Mouse (Mus musculus): ENCODE measurements at regions not wholly inside any gene's neighbourhood (a gene's known extent, or its start where the extent isn't known, plus 50 kb on each side); places are given as distances from the start of the nearest gene placed in this dataset.

DNA sequence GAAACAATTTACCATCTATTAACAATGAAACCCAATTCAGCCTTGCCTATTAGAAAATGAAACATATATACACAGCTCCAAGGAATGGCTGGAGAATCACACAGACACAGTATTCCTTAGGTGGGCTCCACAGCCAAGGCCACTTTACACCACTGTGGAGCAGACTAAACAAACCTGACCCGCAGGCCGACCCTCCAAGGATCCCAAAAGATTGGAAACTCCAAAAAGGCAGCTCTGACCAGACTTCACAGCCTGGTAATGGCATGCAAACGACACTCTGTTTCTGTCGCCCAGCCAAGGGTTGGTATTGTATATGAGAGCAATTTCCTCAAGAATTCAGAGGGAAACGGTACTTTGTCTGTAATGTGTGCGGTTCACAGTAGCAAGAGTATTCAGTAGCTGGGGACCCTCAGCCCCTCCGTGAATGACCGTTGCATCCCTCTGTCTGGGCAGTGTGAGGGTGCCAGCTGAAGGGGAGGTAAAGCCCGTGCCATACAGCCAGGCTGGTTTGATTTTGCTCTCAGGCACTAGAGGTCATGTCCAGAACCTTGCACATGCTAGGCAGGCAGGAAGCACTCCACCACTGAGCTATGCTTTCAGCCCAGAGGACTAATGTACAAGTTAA is 184.5 kb upstream of the Spred2 start:
- Histone ChIP-seq H3K9me3 (no peaks in the 10 kb centered on the region), H3K27me3 (replicated peaks) (no peaks in the 10 kb centered on the region), H3K9ac (no peak overlapping the region), H3K4me3 (no peak overlapping the region), H3K4me2 (no peak overlapping the region), H3K4me1 (no peaks in the 10 kb centered on the region), H3K27ac (no peak overlapping the region), H3K36me3 (replicated peaks) (no peaks in the 10 kb centered on the region)
- WGBS: 67% methylated on average over 9 of the region's 9 CpGs
- no peak for ATAC-seq (replicated peaks)

DNA sequence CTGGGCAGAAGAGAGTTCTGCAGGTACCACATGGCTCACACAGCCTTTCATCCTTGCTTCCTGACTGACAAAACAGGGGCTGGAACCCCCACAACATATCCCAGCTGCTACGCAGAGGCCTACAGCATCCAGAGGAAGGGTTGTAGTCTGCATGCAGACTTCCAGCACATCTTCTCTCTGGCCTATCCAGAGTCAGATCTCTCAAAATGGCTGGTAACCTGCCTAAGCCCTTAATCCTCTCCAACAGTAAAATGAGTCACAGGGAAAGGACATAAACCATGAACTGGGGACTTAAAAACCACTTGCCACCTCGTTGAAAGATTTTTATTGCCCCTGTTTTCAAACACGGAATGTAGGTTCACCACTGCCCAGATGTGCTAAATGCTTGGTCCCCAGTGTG is 183.6 kb upstream of the Spred2 start:
- no peaks in the 10 kb centered on the region for H3K36me3 ChIP-seq (replicated peaks)
- no peaks in the 10 kb centered on the region for H3K9me3 ChIP-seq
- H3K9ac ChIP-seq: no peak overlapping the region
- H3K27ac ChIP-seq: no peak overlapping the region
- no peak overlapping the region for H3K4me2 ChIP-seq
- no peak overlapping the region for H3K4me3 ChIP-seq
- ATAC-seq (replicated peaks): no peak
- no peaks in the 10 kb centered on the region for H3K27me3 ChIP-seq (replicated peaks)
- H3K4me1 ChIP-seq: no peaks in the 10 kb centered on the region
- 90% methylated on average over 3 of the region's 3 CpGs for WGBS

DNA sequence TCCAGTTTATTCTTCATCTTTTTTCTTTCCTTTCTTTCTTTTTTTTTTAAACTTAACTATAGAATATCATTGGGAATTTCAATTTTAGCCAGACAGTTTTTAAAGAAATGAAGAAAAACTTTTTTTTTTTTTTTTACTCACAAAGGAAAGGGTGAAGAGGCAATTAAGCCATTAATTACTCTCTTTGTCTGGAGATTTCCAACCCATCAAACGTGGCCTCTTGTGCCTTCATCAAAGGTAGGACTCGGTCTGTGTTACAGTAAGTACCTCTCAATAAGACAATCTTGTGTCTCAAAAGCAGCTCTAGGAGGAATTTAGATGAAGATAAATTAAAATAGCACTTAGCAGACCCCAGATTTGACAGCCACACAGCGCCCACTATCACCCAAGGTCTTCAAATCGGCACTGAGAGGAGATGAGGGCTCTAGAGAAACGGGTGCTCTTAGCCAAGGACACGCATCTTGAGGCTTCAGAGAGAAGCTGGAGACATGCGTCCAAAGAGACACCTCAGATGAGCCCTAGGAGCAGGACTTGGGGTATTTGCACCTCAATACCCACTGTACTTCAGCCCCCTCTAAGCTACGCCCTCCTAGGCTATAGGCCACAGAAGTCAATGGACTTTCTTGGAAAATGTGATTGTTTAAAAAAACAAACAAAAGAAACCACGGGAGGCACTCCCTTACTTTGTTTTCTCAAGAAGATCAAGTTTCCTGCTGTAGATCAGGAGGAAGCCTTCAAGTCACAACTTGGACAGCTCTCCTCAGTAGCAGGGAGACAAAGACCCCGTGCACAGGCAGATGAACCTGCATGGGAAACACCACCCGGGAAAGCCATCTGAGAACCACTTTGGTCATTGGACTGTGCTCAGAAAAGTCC is 176.8 kb upstream of the Spred2 start:
- WGBS: 55% methylated on average over 11 of the region's 11 CpGs
- no peak for ATAC-seq (replicated peaks)

DNA sequence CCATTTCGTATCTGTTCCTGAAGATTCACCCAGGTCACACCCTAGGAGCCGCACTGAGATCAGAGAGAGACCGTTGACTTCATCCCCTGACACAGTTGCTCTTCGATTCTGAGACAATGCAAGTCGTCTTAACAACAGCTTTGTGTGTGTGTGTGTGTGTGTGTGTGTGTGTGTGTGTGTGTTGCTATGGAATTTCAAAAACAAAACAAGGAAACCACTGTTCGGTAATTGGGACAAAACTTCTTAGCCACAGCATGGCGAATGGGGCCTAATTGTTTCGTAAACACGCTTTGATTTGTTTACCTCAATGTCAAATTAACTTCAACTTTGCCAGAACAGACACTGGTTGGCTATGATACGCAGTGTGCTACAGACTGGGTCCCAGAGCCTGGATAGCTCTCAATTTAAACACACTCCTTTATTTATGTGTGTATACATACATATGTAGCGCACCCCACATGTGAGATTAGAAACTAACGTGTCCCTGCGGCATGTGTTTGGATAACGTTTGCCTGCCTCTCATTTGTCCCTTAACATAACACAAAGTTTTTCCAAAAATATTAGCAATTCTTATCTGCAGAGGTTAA is 176.1 kb upstream of the Spred2 start:
- no peaks in the 10 kb centered on the region for H3K4me1 ChIP-seq
- H3K4me2 ChIP-seq: no peak overlapping the region
- no peak overlapping the region for H3K9ac ChIP-seq
- no peak overlapping the region for H3K27ac ChIP-seq
- ATAC-seq (replicated peaks): no peak
- H3K9me3 ChIP-seq: no peaks in the 10 kb centered on the region
- H3K36me3 ChIP-seq (replicated peaks): no peaks in the 10 kb centered on the region
- H3K4me3 ChIP-seq: no peak overlapping the region
- no peaks in the 10 kb centered on the region for H3K27me3 ChIP-seq (replicated peaks)
- 67% methylated on average over 14 of the region's 14 CpGs for WGBS

More for the DNA sequence above, 176.8 kb upstream of the Spred2 start:
- Histone ChIP-seq H3K36me3 (replicated peaks) (no peaks in the 10 kb centered on the region), H3K9me3 (no peaks in the 10 kb centered on the region), H3K27me3 (replicated peaks) (no peaks in the 10 kb centered on the region), H3K9ac (no peak overlapping the region), H3K4me3 (no peak overlapping the region), H3K4me2 (no peak overlapping the region), H3K4me1 (no peaks in the 10 kb centered on the region), H3K27ac (no peak overlapping the region)

GRCm38 (mm10) chr11:19758892-19759291 is 165.3 kb upstream of the Spred2 start:
- Histone ChIP-seq H3K9ac (no peak overlapping the region), H3K27ac (no peak overlapping the region), H3K4me3 (no peak overlapping the region), H3K27me3 (replicated peaks) (peaks cover 6% of the 10 kb centered on the region), H3K4me1 (peaks cover 6% of the 10 kb centered on the region), H3K36me3 (replicated peaks) (no peaks in the 10 kb centered on the region), H3K4me2 (no peak overlapping the region), H3K9me3 (no peaks in the 10 kb centered on the region)
- 87% methylated on average over 4 of the region's 4 CpGs for WGBS
- ATAC-seq (replicated peaks): no peak

DNA sequence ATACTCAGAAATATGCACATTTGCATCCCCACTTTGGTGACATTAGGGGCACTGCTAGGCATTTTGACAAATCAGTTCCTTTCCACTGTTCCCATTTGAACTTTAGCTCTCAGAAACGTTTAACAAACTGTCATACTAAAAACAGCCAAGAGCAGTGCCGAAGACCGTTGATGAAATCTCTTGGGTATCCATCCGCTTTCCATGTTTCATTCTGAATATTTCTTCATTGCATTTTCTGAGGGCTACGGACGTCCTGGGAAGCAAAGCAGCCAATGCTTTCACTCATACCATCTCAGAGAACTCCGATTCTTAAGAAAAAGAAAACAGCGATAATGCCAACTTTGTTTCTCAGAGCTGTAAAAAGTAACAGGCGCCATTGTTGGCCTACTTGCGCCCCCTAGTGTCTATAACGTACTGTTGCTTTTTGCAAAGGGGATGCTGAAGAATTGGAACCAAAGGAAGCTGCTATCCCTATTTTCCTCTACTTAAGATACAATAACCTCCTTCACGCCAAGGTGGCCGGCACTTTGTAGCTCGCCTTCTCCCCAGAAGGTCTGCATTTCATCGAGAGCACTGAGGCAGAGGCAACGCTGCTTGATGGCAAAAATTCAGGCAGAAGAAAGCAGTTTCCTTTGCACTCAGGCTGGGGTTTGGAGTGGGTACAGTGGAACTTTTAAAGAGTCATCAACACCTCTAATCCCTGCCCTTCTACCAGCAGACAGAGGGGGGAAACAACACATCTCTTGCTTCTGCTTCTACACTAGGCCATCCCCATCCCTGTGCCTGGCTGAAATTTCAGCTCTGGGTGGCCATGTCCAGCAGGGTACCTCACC is 163.1 kb upstream of the Spred2 start:
- 12% methylated on average over 16 of the region's 16 CpGs for WGBS
- H3K4me1 ChIP-seq: peaks cover 12% of the 10 kb centered on the region
- H3K27ac ChIP-seq: no peak overlapping the region
- H3K4me3 ChIP-seq: 0 out of 2 replicates have a peak overlapping the region, but pooled peaks have one; percentile 17
- peaks cover 6% of the 10 kb centered on the region for H3K27me3 ChIP-seq (replicated peaks)
- H3K9me3 ChIP-seq: no peaks in the 10 kb centered on the region
- no peaks in the 10 kb centered on the region for H3K36me3 ChIP-seq (replicated peaks)
- no peak for ATAC-seq (replicated peaks)
- H3K4me2 ChIP-seq: peak overlapping the region; percentile 38
- no peak overlapping the region for H3K9ac ChIP-seq

DNA sequence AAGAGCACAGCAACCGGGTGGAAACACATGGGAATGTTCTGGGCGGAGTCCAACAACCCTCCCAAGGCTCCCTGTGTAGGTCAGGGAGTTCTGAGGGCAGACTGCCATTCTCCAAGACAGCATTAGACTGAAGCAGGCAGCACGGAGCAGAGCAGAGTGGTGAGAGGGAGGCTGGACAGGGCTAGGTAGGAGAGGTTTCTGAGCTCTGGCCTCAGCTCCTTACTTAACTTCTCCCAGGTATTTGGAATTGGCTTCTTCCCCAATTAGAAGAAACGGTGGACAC is 162.5 kb upstream of the Spred2 start:
- 36% methylated on average over 4 of the region's 4 CpGs for WGBS
- peaks cover 12% of the 10 kb centered on the region for H3K4me1 ChIP-seq
- H3K4me2 ChIP-seq: no peak overlapping the region
- no peak overlapping the region for H3K4me3 ChIP-seq
- no peak overlapping the region for H3K27ac ChIP-seq
- no peak overlapping the region for H3K9ac ChIP-seq
- H3K9me3 ChIP-seq: no peaks in the 10 kb centered on the region
- no peaks in the 10 kb centered on the region for H3K36me3 ChIP-seq (replicated peaks)
- 0 out of 2 replicates have a peak, but pooled peaks have one; percentile 19 for ATAC-seq (replicated peaks)
- peaks cover 6% of the 10 kb centered on the region for H3K27me3 ChIP-seq (replicated peaks)

- H3K27ac ChIP-seq: no peak overlapping the region
- H3K36me3 ChIP-seq (replicated peaks): no peaks in the 10 kb centered on the region
- H3K27me3 ChIP-seq (replicated peaks): no peaks in the 10 kb centered on the region
- H3K9ac ChIP-seq: no peak overlapping the region
- WGBS: 84% methylated on average over 5 of the region's 5 CpGs
- H3K9me3 ChIP-seq: no peaks in the 10 kb centered on the region
- H3K4me1 ChIP-seq: peaks cover 7% of the 10 kb centered on the region; the same call in 1 of the 2 replicates
- ATAC-seq (replicated peaks): no peak
- no peak overlapping the region for H3K4me3 ChIP-seq
- no peak overlapping the region for H3K4me2 ChIP-seq
These were observed 156.9 kb upstream of the Spred2 start for GRCm38 (mm10) chr11:19767316-19767715.

DNA sequence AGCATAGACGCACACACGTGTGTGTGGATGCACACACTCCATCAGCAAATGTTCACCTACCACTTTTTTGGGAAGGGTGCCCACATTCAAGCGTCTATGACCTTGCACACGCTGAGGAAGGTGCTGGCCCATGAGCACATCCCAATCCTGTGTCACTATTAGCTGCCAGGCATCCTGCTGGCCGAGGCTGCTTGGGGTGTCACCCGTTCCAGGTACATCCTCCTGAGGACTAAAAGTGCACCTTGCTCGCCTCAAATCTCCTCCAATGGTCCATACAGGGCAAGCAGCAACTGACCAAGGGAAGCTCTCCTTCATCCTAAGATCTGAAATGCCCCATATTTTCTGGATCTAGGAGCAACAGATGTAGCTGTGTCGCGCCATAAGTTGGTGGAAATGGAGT is 156.3 kb upstream of the Spred2 start:
- no peak overlapping the region for H3K27ac ChIP-seq
- WGBS: 93% methylated on average over 9 of the region's 9 CpGs
- H3K4me3 ChIP-seq: no peak overlapping the region
- H3K36me3 ChIP-seq (replicated peaks): no peaks in the 10 kb centered on the region
- H3K9me3 ChIP-seq: no peaks in the 10 kb centered on the region
- ATAC-seq (replicated peaks): no peak
- H3K4me1 ChIP-seq: peaks cover 7% of the 10 kb centered on the region; the same call in 1 of the 2 replicates
- H3K9ac ChIP-seq: no peak overlapping the region
- H3K4me2 ChIP-seq: no peak overlapping the region
- no peaks in the 10 kb centered on the region for H3K27me3 ChIP-seq (replicated peaks)

- Histone ChIP-seq H3K9ac (no peak overlapping the region), H3K4me1 (peaks cover 7% of the 10 kb centered on the region; the same call in 1 of the 2 replicates), H3K36me3 (replicated peaks) (no peaks in the 10 kb centered on the region), H3K27ac (no peak overlapping the region), H3K4me3 (no peak overlapping the region), H3K9me3 (no peaks in the 10 kb centered on the region), H3K4me2 (no peak overlapping the region), H3K27me3 (replicated peaks) (no peaks in the 10 kb centered on the region)
- 94% methylated on average over 1 of the region's 1 CpGs for WGBS
- ATAC-seq (replicated peaks): no peak
These were observed 155.2 kb upstream of the Spred2 start for GRCm38 (mm10) chr11:19768962-19769361.

DNA sequence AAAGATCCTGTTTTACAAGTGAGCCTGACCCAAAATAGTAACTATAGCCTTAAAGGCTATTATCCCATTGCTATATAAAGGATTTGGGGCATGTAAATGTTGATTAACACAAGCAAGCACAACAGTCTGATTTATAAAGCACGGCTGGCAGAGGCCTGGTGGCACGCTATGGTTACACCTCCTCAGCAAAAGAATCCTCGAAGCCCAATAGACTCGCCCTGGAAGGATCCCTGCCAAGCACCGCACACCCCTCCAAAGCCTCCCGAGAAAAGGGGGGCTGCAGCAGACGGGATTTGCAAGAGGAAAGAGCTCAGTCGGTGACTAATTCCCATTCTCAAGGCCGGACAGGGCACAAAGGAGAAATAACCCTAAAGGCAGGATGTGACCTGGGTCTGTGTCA is 150.2 kb upstream of the Spred2 start:
- H3K9ac ChIP-seq: no peak overlapping the region
- no peaks in the 10 kb centered on the region for H3K4me1 ChIP-seq
- H3K36me3 ChIP-seq (replicated peaks): no peaks in the 10 kb centered on the region
- peak; percentile 63; the same call in 1 of the 2 replicates for ATAC-seq (replicated peaks)
- no peaks in the 10 kb centered on the region for H3K27me3 ChIP-seq (replicated peaks)
- H3K4me2 ChIP-seq: no peak overlapping the region
- H3K4me3 ChIP-seq: no peak overlapping the region
- H3K27ac ChIP-seq: no peak overlapping the region
- WGBS: 9% methylated on average over 9 of the region's 9 CpGs
- no peaks in the 10 kb centered on the region for H3K9me3 ChIP-seq

DNA sequence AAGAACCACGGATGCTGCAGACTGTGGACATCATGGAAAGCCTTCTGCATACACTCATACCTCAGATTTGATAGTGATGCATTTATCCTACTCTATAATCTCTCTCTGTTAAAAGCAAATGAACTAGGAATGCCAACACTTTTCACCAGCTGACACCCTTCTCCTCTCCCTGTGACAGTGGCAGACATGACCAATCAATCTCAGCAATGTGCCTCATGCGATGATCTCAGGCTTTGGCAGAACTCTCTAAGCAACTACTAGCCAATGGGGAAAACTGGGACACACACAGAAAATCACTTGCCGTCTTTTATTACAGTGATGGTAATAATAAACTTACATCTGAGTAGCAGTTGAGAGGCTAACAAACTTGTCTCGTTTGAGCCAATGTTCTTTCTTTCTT is 148.4 kb upstream of the Spred2 start:
- H3K4me3 ChIP-seq: no peak overlapping the region
- no peak overlapping the region for H3K4me2 ChIP-seq
- H3K27me3 ChIP-seq (replicated peaks): no peaks in the 10 kb centered on the region
- H3K9me3 ChIP-seq: no peaks in the 10 kb centered on the region
- 96% methylated on average over 4 of the region's 4 CpGs for WGBS
- H3K27ac ChIP-seq: no peak overlapping the region
- no peak overlapping the region for H3K9ac ChIP-seq
- H3K36me3 ChIP-seq (replicated peaks): no peaks in the 10 kb centered on the region
- no peaks in the 10 kb centered on the region for H3K4me1 ChIP-seq
- ATAC-seq (replicated peaks): no peak
